Mouse (Mus musculus): ENCODE results near the gene Papss1.

GRCm38 (mm10) chr3:131612847-131613246, 48.3 kb downstream of the Papss1 start:
- TF ChIP-seq CTCF (conservative IDR thresholded peaks at IDR 0.05; ENCODE audit: low read length): no peak
- no peak for TF ChIP-seq NANOG (IDR thresholded peaks at IDR 0.05; ENCODE audit: borderline replicate concordance, low read length)
